Comparison of ENCODE assay signal across 13 mouse cellular contexts in genomic region chr13:59952809-59953208, GRCm38 (mm10).
DNase-seq lines count a peak whose midpoint lies in the region; TF ChIP-seq lines count a peak whose summit lies in the region.
"Had no signal": no experiment of that assay in that cellular context is flagged by ENCODE, and none has a peak within 500 bp of the region (broad histone marks: within the 10 kb centered on the region; RNA-seq: fewer than 3 reads in every experiment).

No protein-coding gene starts in this region.

- H3K36me3 ChIP-seq in embryonic facial prominence, embryonic 10.5 days (replicated peaks): no peaks in the 10 kb centered on the region

- WGBS in embryonic facial prominence, embryonic 10.5 days: 60% methylated on average over 4 of the region's 4 CpGs

- no peak overlapping the region for H3K4me3 ChIP-seq in layer of hippocampus, adult 2 months
- H3K4me3 ChIP-seq in embryonic facial prominence, embryonic 10.5 days: no peak overlapping the region
- H3K4me3 ChIP-seq: myocyte had no signal

- no peak overlapping the region for H3K27ac ChIP-seq in layer of hippocampus, adult 2 months
- H3K27ac ChIP-seq in embryonic facial prominence, embryonic 10.5 days (replicated peaks): no peak overlapping the region

- no peaks in the 10 kb centered on the region for H3K9me3 ChIP-seq in embryonic facial prominence, embryonic 10.5 days

- DNase-seq in embryo, embryonic 11 days: peak; percentile 39
- no peak for DNase-seq in embryo, embryonic 10.5 days (ENCODE audit: low spot score)
- no peak for DNase-seq in layer of hippocampus, adult 2 months (ENCODE audit: low spot score in 2 of 2)
- no peak for DNase-seq in layer of hippocampus, adult 18-20 months (ENCODE audit: low spot score in 2 of 2)
- peak; percentile 25 for DNase-seq in embryonic facial prominence, embryonic 10.5 days (ENCODE audit: low spot score)
- peak; percentile 62 to 63 for DNase-seq in kidney, postnatal 25 days
- DNase-seq in thymus, adult 18-20 months: no peak
- no peak for DNase-seq in urinary bladder, postnatal 10 days (ENCODE audit: low spot score)
- DNase-seq: adrenal gland, adult 8-10 months; cerebellum, adult 9-11 months; gastrocnemius, postnatal 14 days; layer of hippocampus, adult 9-11 months had no signal

- 0 out of 2 replicates have a peak, but pooled peaks cover 5% of the 10 kb centered on the region for H3K27me3 ChIP-seq in embryonic facial prominence, embryonic 10.5 days (replicated peaks; ENCODE audit: low read depth, poor library complexity, severe bottlenecking)

- peaks cover 23% of the 10 kb centered on the region for H3K4me1 ChIP-seq in embryonic facial prominence, embryonic 10.5 days

- peak; percentile 57 for TF ChIP-seq CTCF in layer of hippocampus, adult 2 months (conservative IDR thresholded peaks at IDR 0.05)

Comparison
In these comparisons a context has a peak if more than half of its experiments do, and no peak if none do; other contexts are left out.
1. DNase-seq: peak in embryo, embryonic 11 days (single experiment), embryonic facial prominence, embryonic 10.5 days (single experiment) and kidney, postnatal 25 days (2 of 2); none in embryo, embryonic 10.5 days (single experiment), layer of hippocampus, adult 2 months (0 of 2), layer of hippocampus, adult 18-20 months (0 of 2), thymus, adult 18-20 months (0 of 2) and urinary bladder, postnatal 10 days (single experiment).